ENCODE assay signal across 15 mouse cellular contexts in genomic region chr2:105303962-105304514, GRCm38 (mm10).
"Had no signal": no experiment of that assay in that cellular context is flagged by ENCODE, and none has a peak within 500 bp of the region (broad histone marks: within the 10 kb centered on the region; RNA-seq: fewer than 3 reads in every experiment).

No protein-coding gene starts in this region.

- H3K9me3 ChIP-seq: liver, embryonic 13.5 days; neural tube, embryonic 12.5 days had no signal

- H3K4me2 ChIP-seq: liver, embryonic 13.5 days; midbrain, embryonic 11.5 days; neural tube, embryonic 12.5 days had no signal

- H3K4me3 ChIP-seq: layer of hippocampus, adult 2 months; liver, embryonic 13.5 days; neural tube, embryonic 12.5 days had no signal

- H3K36me3 ChIP-seq: liver, embryonic 13.5 days; neural tube, embryonic 12.5 days had no signal

- H3K9ac ChIP-seq: liver, embryonic 13.5 days; neural tube, embryonic 12.5 days had no signal

- H3K27me3 ChIP-seq: liver, embryonic 13.5 days; neural tube, embryonic 12.5 days had no signal

- H3K4me1 ChIP-seq: liver, embryonic 13.5 days; neural tube, embryonic 12.5 days had no signal

- H3K27ac ChIP-seq: kidney, postnatal 0 days; layer of hippocampus, adult 2 months; liver, embryonic 13.5 days; neural tube, embryonic 12.5 days had no signal

- DNase-seq: kidney, postnatal 25 days; layer of hippocampus, adult 9-11 months; liver, embryonic 13.5 days; lung, adult 2 months; lung, postnatal 14 days; lung, postnatal 4 days; midbrain, embryonic 14.5 days; retina, postnatal 1 day; thymus, adult 2 months; thymus, postnatal 14 days; thymus, postnatal 4 days had no signal
